Mouse (Mus musculus): ENCODE results near the gene Myh9. TPM values are rescaled to one million over a fixed set of nuclear protein-coding genes. Genes with fewer than 3 reads are reported as not detected.

The Myh9 gene
- polyA plus RNA-seq, 1 experiment from 2014 or later: 71.0 TPM

- no peak for DNase-seq (ENCODE audit: low spot score)
Observed at GRCm38 (mm10) chr15:77810416-77811098, 31.4 kb downstream of the Myh9 start.

GRCm38 (mm10) chr15:77809434-77809833 lies 32.5 kb downstream of the Myh9 start:
- no peak for DNase-seq (ENCODE audit: low spot score)

- DNase-seq (ENCODE audit: low spot score): peak; percentile 50
Observed at GRCm38 (mm10) chr15:77807264-77807585, 34.8 kb downstream of the Myh9 start.

GRCm38 (mm10) chr15:77806565-77807263 lies 35.3 kb downstream of the Myh9 start:
- no peak for DNase-seq (ENCODE audit: low spot score)

- DNase-seq (ENCODE audit: low spot score): peak; percentile 74
Observed at GRCm38 (mm10) chr15:77805657-77806056, 36.3 kb downstream of the Myh9 start.

- peak; percentile 67 for DNase-seq (ENCODE audit: low spot score)
Observed at GRCm38 (mm10) chr15:77804949-77805348, 37.0 kb downstream of the Myh9 start.

- no peak for DNase-seq (ENCODE audit: low spot score)
Observed at GRCm38 (mm10) chr15:77804460-77804859, 37.5 kb downstream of the Myh9 start.

GRCm38 (mm10) chr15:77803747-77804146 lies 38.2 kb downstream of the Myh9 start:
- no peak for DNase-seq (ENCODE audit: low spot score)

- no peak for DNase-seq (ENCODE audit: low spot score)
Observed at GRCm38 (mm10) chr15:77802992-77803391, 39.0 kb downstream of the Myh9 start.

- DNase-seq (ENCODE audit: low spot score): peak; percentile 15
Observed at GRCm38 (mm10) chr15:77801188-77801587, 40.8 kb downstream of the Myh9 start.

- peak; percentile 89 for DNase-seq (ENCODE audit: low spot score)
Observed at GRCm38 (mm10) chr15:77800511-77800910, 41.5 kb downstream of the Myh9 start.

- peak; percentile 44 for DNase-seq (ENCODE audit: low spot score)
Observed at GRCm38 (mm10) chr15:77799491-77800474, 42.2 kb downstream of the Myh9 start.

- DNase-seq (ENCODE audit: low spot score): peak; percentile 77
Observed at GRCm38 (mm10) chr15:77798664-77799490, 43.1 kb downstream of the Myh9 start.

GRCm38 (mm10) chr15:77797609-77798411 lies 44.2 kb downstream of the Myh9 start:
- DNase-seq (ENCODE audit: low spot score): no peak

- DNase-seq (ENCODE audit: low spot score): no peak
Observed at GRCm38 (mm10) chr15:77796409-77797035, 45.5 kb downstream of the Myh9 start.

GRCm38 (mm10) chr15:77794908-77795356 lies 47.0 kb downstream of the Myh9 start:
- no peak for DNase-seq (ENCODE audit: low spot score)

- DNase-seq (ENCODE audit: low spot score): no peak
Observed at GRCm38 (mm10) chr15:77794138-77794907, 47.7 kb downstream of the Myh9 start.

- DNase-seq (ENCODE audit: low spot score): no peak
Observed at GRCm38 (mm10) chr15:77793554-77793953, 48.4 kb downstream of the Myh9 start.

GRCm38 (mm10) chr15:77793094-77793493 lies 48.9 kb downstream of the Myh9 start:
- DNase-seq (ENCODE audit: low spot score): no peak
